Mouse (Mus musculus) left cerebral cortex, adult 2 months (tissue): ENCODE data around the gene Ece1. TPM values are rescaled to one million over a fixed set of nuclear protein-coding genes. Genes with fewer than 3 reads are reported as not detected.
"Not testable (repeated sequence)": the region's sequence is repeated elsewhere in the genome, so short reads cannot be mapped to it uniquely, and the experiment has no call there.

ENCODE experiments used
- DNase-seq, 2 experiments: peaks; one replicate each; pipeline ENCODE4 v3.0.0; 2021 to 2022; ENCODE audit warnings: low spot score in 2 of 2, mixed read lengths in 1 of 2; ENCODE audit errors: extremely low spot score in 1 of 2
- H3K27ac ChIP-seq: fragments of 200-600 bp; 2 replicates; pipeline ENCODE4 v1.8.1; 2022
- H3K4me3 ChIP-seq: fragments of 200-600 bp; 2 replicates; pipeline ENCODE4 v1.8.1; 2022
- CTCF ChIP-seq: fragments of 200-600 bp; IDR thresholded peaks from 2 replicates; pipeline ENCODE4 v1.8.1; 2022; ENCODE audit warnings: antibody characterized with exemption, mild to moderate bottlenecking, moderate library complexity
- intact Hi-C: fragments of 180-260 bp; cut with DNase I; formaldehyde crosslinking; loops from one replicate; pipeline ENCODE4 v1.15.1; 2025
- total RNA-seq, 2 experiments: library from RNA; stranded (reverse); gene quantifications; 2 replicates each; pipeline ENCODE4 v1.2.3; 2021

Gene Ece1
- total RNA-seq, 2 experiments from 2014 or later, result 83.7 to 98.1 TPM

DNA sequence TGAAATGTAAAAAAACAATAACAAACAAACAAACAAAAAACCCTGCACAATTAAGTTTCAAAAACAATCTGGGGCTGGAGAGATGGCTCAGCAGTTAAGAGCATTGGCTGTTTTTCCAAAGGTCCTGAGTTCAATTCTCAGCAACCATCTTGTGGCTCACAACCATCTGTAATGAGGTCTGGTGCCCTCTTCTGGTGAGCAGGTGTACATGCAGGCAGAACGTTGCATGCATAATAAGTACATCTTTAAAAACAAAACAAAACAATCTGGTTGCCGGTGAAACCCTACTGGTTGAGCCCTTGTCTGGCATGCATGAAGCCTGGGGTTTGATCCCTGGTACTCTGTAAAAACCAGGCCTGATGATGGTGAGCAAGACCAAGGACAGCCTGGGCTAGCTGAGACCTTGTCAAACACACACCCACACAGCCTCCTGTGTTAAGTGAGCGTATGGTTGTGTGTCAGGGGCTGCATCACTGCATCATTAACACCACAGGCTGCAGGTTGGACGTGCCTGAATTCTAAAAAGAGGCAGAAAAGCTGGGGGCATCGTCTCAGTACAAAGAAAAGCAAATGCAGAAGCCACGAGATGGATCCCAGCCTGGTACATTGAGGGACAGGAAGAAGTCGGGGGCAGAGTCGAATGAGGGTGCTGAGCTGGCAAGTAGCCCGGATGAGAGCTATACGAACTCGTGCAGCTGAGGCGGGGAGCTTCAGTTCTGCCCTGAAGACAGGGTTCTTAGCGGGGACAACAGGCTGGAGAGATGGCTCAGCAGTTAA lies 98.0 kb downstream of the Ece1 start:
- DNase-seq, result peak; percentile 49 to 63
- Histone ChIP-seq H3K4me3 (no peak overlapping the region), H3K27ac (peak overlapping the region; percentile 54)
- peak; percentile 59 for TF ChIP-seq CTCF
- intact Hi-C loops, result loop anchor here (10.0 kb wide), 1 partner anchor 145 kb away; no protein-coding TSS in a partner anchor

DNA sequence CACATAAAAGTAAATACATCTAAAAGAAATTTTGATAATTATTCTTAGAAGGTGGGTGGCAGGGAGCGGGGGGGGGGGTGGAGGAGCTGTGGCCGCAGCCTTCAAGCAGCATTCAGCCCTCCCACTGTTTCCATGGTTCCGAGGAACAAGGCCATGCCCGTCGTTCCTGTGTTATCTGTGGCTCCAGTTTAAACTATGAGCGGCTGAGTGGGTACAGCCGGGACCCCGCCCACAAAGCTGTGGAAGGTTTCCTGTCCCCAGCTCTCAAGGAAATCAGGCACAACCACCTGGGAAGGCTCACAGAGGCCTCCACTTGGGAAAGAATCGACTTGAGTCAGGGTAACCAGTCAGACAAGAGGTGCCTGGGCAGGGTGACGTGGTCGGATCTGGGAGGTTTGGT lies 98.7 kb downstream of the Ece1 start:
- no peak for DNase-seq
- Histone ChIP-seq H3K27ac (peak overlapping the region; percentile 36; the same call in 1 of the 2 replicates), H3K4me3 (no peak overlapping the region)
- TF ChIP-seq CTCF, result no peak
- intact Hi-C loops, result loop anchor here (10.0 kb wide), 1 partner anchor 144 kb away; no protein-coding TSS in a partner anchor

DNA sequence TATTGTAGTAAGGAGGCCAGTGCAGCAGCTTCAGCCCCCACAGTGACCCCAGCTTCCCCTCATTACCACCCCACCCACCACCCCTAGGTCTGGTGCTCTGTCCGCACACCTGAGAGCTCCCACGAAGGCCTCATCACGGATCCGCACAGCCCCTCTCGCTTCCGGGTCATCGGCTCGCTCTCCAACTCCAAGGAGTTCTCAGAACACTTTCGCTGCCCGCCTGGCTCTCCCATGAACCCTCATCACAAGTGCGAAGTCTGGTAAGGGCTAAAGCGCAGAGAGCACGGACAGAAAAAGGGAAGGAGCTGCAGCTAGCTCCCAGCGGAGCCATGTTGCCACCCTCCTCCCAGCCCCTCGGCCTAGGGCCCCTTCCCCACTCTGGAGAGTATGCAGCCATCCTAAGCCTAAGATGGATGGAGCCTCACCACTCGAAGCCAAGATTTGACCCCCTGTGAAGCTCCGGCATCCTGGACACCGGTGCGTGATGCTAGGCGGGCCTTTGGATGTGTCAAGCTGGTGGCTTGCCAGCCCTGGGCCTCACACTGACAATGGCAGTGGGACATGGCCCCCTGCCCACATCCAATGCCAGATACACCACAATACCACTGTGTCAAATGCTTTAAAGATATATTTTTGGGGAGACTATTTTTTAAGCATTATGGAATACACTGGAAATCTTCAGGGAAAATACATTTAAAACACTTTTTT lies 100.8 kb downstream of the Ece1 start:
- no peak overlapping the region for H3K27ac ChIP-seq
- intact Hi-C loops, result loop anchor here (10.0 kb wide), 1 partner anchor 142 kb away; no protein-coding TSS in a partner anchor
- TF ChIP-seq CTCF, result no peak
- DNase-seq, result no peak
- H3K4me3 ChIP-seq, result no peak overlapping the region

DNA sequence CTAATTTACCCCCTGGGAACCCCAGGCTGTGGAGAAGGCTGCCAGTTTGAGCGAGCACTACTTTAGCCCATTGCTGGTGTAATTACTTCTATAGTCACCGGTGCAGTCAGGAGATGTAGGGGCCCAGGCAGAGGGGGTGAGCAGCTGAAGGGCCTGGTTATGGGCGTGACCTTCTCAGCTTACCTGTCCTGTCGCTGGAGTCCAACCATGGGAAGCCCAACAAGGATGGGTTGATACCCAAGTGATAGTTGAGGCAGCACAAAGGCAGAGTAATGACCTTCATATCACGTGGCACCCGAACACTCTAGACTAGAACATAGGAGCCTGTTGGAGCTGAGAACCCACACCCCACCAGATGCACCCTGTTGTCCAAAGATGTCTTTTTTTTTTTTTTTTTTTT lies 101.4 kb downstream of the Ece1 start:
- intact Hi-C loops, result loop anchor here (10.0 kb wide), 1 partner anchor 141 kb away; no protein-coding TSS in a partner anchor
- DNase-seq, result no peak
- no peak overlapping the region for H3K4me3 ChIP-seq
- no peak for TF ChIP-seq CTCF
- no peak overlapping the region for H3K27ac ChIP-seq

DNA sequence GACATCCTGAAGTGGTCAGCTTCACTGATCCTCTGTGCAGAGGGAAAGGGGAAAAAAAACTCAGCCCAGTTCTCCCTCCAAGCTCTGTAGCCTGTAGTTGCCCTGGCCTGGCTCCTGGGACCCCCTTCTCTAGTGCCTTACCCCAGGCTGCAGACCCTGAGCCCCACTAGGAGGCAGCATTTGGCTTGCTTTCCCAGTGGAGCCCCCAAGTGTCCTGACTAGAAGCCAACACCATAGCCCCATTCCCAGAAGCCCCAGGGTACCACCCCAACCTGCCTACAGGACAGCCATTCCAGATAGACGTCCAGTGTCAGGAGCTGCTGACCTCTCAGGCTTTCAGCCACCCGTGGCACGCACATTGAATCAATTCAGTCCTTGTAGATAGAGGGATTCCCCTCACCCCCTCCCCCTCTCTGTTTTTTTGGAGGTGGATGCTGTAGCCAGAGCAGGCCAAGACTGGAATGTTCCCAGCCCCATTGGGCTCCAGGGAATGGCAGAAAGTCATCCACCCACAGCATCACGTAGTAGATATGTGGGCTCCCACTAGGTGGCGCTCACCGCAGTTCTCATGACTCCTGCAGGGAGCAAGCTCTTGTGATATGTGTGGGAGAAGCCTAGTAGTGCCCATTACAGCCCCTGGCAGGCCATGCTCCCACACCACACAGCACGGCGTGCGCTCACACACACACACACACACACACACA lies 102.0 kb downstream of the Ece1 start:
- H3K27ac ChIP-seq, result no peak overlapping the region
- TF ChIP-seq CTCF, result peak; percentile 66
- intact Hi-C loops, result loop anchor here (10.0 kb wide), 1 partner anchor 141 kb away; no protein-coding TSS in a partner anchor
- H3K4me3 ChIP-seq, result no peak overlapping the region
- peak; percentile 77 to 83 for DNase-seq

DNA sequence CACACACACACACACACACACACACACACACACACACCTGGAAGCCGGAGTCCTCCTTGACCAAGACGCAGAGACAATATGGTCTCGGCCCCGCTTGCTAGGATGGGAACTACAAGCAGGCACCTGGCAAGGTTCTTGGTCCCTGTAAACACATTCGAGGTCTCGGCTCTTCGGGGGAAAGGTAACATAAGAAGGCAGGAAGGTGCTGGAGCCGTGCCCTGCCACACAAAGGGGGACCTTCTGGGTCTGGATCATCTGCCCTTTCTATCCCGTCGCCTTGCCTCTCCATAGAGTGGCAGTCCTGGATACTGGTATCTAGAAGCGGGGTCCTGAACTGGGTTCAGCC lies 102.5 kb downstream of the Ece1 start:
- intact Hi-C loops, result loop anchor here (10.0 kb wide), 1 partner anchor 140 kb away; no protein-coding TSS in a partner anchor
- no peak for DNase-seq
- no peak for TF ChIP-seq CTCF

DNA sequence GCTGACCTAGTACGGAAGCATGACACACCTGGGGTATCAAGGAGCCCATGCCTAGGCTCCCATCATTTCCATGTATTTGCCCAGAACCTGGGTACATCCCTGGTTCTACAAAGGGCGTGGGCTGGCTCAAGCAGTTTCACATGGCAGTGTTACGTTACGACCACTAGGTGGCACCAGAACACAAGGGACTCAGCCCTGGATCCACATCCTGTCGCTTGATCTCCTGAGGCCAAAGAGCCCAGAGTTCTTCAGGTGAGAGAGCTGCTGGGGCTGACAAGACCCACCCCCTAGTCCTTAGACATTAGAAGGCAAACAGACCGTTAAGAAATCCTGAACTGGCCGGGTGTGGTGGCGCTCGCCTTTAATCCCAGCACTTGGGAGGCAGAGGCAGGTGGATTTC lies 106.2 kb downstream of the Ece1 start:
- Histone ChIP-seq H3K27ac (no peak overlapping the region), H3K4me3 (no peak overlapping the region)
- intact Hi-C loops, result loop anchor here (10.0 kb wide), 1 partner anchor 137 kb away; no protein-coding TSS in a partner anchor
- peak; percentile 94 for TF ChIP-seq CTCF
- DNase-seq, result peak; percentile 70 to 74

More for the DNA sequence above, 102.5 kb downstream of the Ece1 start:
- no peak overlapping the region for H3K27ac ChIP-seq
- H3K4me3 ChIP-seq, result no peak overlapping the region

DNA sequence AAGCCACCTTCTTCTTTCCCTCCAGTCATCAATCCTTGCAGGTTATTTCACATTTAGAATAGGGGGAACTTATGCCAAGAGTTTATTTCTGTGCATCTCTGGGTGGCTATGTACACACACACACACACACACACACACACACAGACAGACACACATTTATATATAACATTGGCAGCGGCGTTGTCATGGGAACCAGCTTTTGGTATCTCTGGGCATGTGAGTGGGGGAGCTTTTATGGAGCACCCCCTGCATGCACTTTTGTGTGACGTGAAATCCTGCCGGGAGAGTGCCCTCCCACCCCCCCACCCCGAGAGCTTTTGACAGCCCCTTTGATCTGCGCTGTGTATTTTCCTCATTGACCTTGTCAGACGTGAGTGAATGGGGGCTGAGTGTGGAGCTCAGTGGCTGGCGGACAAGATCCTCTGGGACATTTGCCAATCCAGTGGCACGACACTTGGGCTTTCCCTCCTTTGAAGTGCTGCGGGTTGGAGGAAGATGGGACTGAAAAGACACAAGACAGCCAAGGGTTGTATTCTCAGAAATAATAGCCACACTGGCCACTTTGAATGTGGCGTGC lies 108.7 kb downstream of the Ece1 start:
- H3K27ac ChIP-seq, intact Hi-C loops, H3K4me3 ChIP-seq, DNase-seq: not testable (repeated sequence)

DNA sequence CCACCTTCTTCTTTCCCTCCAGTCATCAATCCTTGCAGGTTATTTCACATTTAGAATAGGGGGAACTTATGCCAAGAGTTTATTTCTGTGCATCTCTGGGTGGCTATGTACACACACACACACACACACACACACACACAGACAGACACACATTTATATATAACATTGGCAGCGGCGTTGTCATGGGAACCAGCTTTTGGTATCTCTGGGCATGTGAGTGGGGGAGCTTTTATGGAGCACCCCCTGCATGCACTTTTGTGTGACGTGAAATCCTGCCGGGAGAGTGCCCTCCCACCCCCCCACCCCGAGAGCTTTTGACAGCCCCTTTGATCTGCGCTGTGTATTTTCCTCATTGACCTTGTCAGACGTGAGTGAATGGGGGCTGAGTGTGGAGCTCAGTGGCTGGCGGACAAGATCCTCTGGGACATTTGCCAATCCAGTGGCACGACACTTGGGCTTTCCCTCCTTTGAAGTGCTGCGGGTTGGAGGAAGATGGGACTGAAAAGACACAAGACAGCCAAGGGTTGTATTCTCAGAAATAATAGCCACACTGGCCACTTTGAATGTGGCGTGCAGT lies 112.9 kb downstream of the Ece1 start:
- H3K27ac ChIP-seq, DNase-seq, intact Hi-C loops, H3K4me3 ChIP-seq: not testable (repeated sequence)

DNA sequence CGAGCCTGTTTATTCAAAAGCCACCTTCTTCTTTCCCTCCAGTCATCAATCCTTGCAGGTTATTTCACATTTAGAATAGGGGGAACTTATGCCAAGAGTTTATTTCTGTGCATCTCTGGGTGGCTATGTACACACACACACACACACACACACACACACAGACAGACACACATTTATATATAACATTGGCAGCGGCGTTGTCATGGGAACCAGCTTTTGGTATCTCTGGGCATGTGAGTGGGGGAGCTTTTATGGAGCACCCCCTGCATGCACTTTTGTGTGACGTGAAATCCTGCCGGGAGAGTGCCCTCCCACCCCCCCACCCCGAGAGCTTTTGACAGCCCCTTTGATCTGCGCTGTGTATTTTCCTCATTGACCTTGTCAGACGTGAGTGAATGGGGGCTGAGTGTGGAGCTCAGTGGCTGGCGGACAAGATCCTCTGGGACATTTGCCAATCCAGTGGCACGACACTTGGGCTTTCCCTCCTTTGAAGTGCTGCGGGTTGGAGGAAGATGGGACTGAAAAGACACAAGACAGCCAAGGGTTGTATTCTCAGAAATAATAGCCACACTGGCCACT lies 117.1 kb downstream of the Ece1 start:
- DNase-seq, intact Hi-C loops, H3K4me3 ChIP-seq, H3K27ac ChIP-seq: not testable (repeated sequence)

DNA sequence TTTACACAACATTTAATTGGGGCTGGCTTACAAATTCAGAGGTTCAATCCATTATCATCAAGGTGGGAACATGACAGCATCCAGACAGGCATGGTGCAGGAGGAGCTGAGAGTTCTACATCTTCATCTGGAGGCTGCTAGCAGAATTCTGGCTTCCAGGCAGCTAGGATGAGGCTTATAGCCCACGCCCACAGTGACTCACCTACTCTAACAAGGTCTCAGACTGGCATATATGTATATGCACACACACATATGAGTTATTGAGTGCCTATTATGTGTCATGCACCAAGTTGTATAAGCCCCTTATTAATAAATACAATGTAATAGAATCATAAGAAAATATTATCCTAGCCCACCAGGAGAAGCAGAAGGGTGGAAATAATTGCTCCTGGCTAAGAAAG lies 120.8 kb downstream of the Ece1 start:
- intact Hi-C loops, result no loop called here
- no peak for TF ChIP-seq CTCF
- no peak overlapping the region for H3K27ac ChIP-seq
- H3K4me3 ChIP-seq, result no peak overlapping the region
- no peak for DNase-seq
